In genomic region chr8:92881247-92881646, GRCm38 (mm10) we compare ENCODE assay signal across 26 mouse cellular contexts. TPM values are rescaled to one million over a fixed set of nuclear protein-coding genes. Genes with fewer than 3 reads are reported as not detected.
DNase-seq lines count a peak whose midpoint lies in the region; ATAC-seq and TF ChIP-seq lines count a peak whose summit lies in the region.
"Had no signal": no experiment of that assay in that cellular context is flagged by ENCODE, and none has a peak within 500 bp of the region (broad histone marks: within the 10 kb centered on the region; RNA-seq: fewer than 3 reads in every experiment).

No protein-coding gene starts in this region.

- H3K4me1 ChIP-seq in embryonic facial prominence, embryonic 14.5 days (ENCODE audit: control insufficient read depth, insufficient read depth, low read length), result no peaks in the 10 kb centered on the region
- H3K4me1 ChIP-seq in embryonic facial prominence, embryonic 10.5 days, result no peaks in the 10 kb centered on the region
- no peaks in the 10 kb centered on the region for H3K4me1 ChIP-seq in lung, embryonic 14.5 days (ENCODE audit: insufficient read depth)
- H3K4me1 ChIP-seq: embryonic facial prominence, embryonic 12.5 days; heart, embryonic 10.5 days; hindbrain, embryonic 13.5 days had no signal

- H3K9ac ChIP-seq in embryonic facial prominence, embryonic 14.5 days (ENCODE audit: low read depth, low read length), result no peak overlapping the region
- H3K9ac ChIP-seq in lung, embryonic 14.5 days, result no peak overlapping the region
- H3K9ac ChIP-seq: embryonic facial prominence, embryonic 12.5 days; forebrain, embryonic 13.5 days; forebrain, postnatal 0 days; hindbrain, embryonic 13.5 days had no signal

- no peak for DNase-seq in embryonic facial prominence, embryonic 14.5 days (ENCODE audit: low spot score)
- no peak for DNase-seq in embryonic facial prominence, embryonic 10.5 days (ENCODE audit: low spot score)
- peak; percentile 8 for DNase-seq in lung, embryonic 14.5 days
- no peak for DNase-seq in lung, adult 18-20 months
- no peak for DNase-seq in adrenal gland, postnatal 36 days
- no peak for DNase-seq in cerebellum, postnatal 14 days
- DNase-seq in cerebellum, adult 18-20 months, result no peak
- DNase-seq: adrenal gland, postnatal 10 days; B cell, adult 2 months; cerebellum, adult 11 months; cerebellum, adult 9-11 months; embryo, embryonic 11 days; forebrain, postnatal 0 days; gastrocnemius, adult 2 months; gastrocnemius, postnatal 25 days; heart, adult 18-20 months; heart, postnatal 10 days had no signal

- 33% methylated on average over 4 of the region's 4 CpGs for WGBS in embryonic facial prominence, embryonic 14.5 days
- 46% methylated on average over 4 of the region's 4 CpGs for WGBS in embryonic facial prominence, embryonic 10.5 days
- 57% methylated on average over 4 of the region's 4 CpGs for WGBS in lung, embryonic 14.5 days

- peak; percentile 12; the same call in 1 of the 2 replicates for ATAC-seq in embryonic facial prominence, embryonic 14.5 days (ENCODE audit: low read depth)
- ATAC-seq in lung, embryonic 14.5 days (ENCODE audit: insufficient read depth), result no peak
- peak; percentile 88 for ATAC-seq in megakaryocyte, adult 5-6 weeks (ENCODE audit: poor library complexity, severe bottlenecking)
- ATAC-seq: CD4-positive, CD25-positive, alpha-beta regulatory T cell, adult 4 months; forebrain, embryonic 13.5 days; forebrain, postnatal 0 days; hindbrain, postnatal 0 days had no signal

- no peak overlapping the region for H3K4me3 ChIP-seq in embryonic facial prominence, embryonic 14.5 days (ENCODE audit: low read depth, low read length)
- H3K4me3 ChIP-seq in embryonic facial prominence, embryonic 10.5 days, result no peak overlapping the region
- no peak overlapping the region for H3K4me3 ChIP-seq in lung, embryonic 14.5 days (ENCODE audit: low read depth, low read length)
- H3K4me3 ChIP-seq: embryonic facial prominence, embryonic 12.5 days; forebrain, embryonic 13.5 days; gastrocnemius, adult 2 months; heart, embryonic 10.5 days; hindbrain, embryonic 13.5 days had no signal

- no peak overlapping the region for H3K4me2 ChIP-seq in embryonic facial prominence, embryonic 14.5 days (ENCODE audit: low read depth, low read length)
- H3K4me2 ChIP-seq in lung, embryonic 14.5 days, result no peak overlapping the region
- H3K4me2 ChIP-seq: embryonic facial prominence, embryonic 12.5 days; forebrain, embryonic 13.5 days; hindbrain, embryonic 13.5 days had no signal

- H3K27me3 ChIP-seq in embryonic facial prominence, embryonic 14.5 days (replicated peaks; ENCODE audit: control insufficient read depth, insufficient read depth, low read length), result no peaks in the 10 kb centered on the region
- H3K27me3 ChIP-seq in embryonic facial prominence, embryonic 10.5 days (replicated peaks; ENCODE audit: low read depth, poor library complexity, severe bottlenecking), result no peaks in the 10 kb centered on the region
- H3K27me3 ChIP-seq in lung, embryonic 14.5 days (ENCODE audit: insufficient read depth, low read length), result no peaks in the 10 kb centered on the region
- H3K27me3 ChIP-seq: embryonic facial prominence, embryonic 12.5 days; forebrain, embryonic 13.5 days; hindbrain, embryonic 13.5 days had no signal

- TF ChIP-seq CTCF in lung, embryonic 14.5 days (IDR thresholded peaks at IDR 0.05; ENCODE audit: low read depth), result no peak

- no peak overlapping the region for H3K27ac ChIP-seq in embryonic facial prominence, embryonic 14.5 days (replicated peaks; ENCODE audit: low read depth, low read length)
- no peak overlapping the region for H3K27ac ChIP-seq in embryonic facial prominence, embryonic 10.5 days (replicated peaks)
- no peak overlapping the region for H3K27ac ChIP-seq in lung, embryonic 14.5 days (ENCODE audit: low read depth)
- H3K27ac ChIP-seq: embryonic facial prominence, embryonic 12.5 days; forebrain, embryonic 13.5 days; gastrocnemius, adult 2 months; heart, embryonic 10.5 days; hindbrain, embryonic 13.5 days; hindbrain, postnatal 0 days had no signal

- no peaks in the 10 kb centered on the region for H3K9me3 ChIP-seq in embryonic facial prominence, embryonic 14.5 days (ENCODE audit: control insufficient read depth, low read length)
- no peaks in the 10 kb centered on the region for H3K9me3 ChIP-seq in embryonic facial prominence, embryonic 10.5 days
- H3K9me3 ChIP-seq in lung, embryonic 14.5 days (ENCODE audit: low read depth, low read length), result no peaks in the 10 kb centered on the region
- H3K9me3 ChIP-seq: forebrain, embryonic 13.5 days; heart, embryonic 10.5 days had no signal

- H3K36me3 ChIP-seq in embryonic facial prominence, embryonic 14.5 days (ENCODE audit: control insufficient read depth, insufficient read depth, low read length), result 0 out of 2 replicates have a peak, but pooled peaks cover 4% of the 10 kb centered on the region
- H3K36me3 ChIP-seq in embryonic facial prominence, embryonic 10.5 days (replicated peaks), result peaks cover 8% of the 10 kb centered on the region
- no peaks in the 10 kb centered on the region for H3K36me3 ChIP-seq in lung, embryonic 14.5 days (ENCODE audit: insufficient read depth)
- H3K36me3 ChIP-seq: G1E had no signal

RNA-seq across cellular contexts. Expression of gene Capns2, which starts 20.0 kb away (rescaled TPM):
- polyA plus RNA-seq in embryonic facial prominence, embryonic 14.5 days (2014; fragmentation: Nextera tagmentation; extraction: Ambion mirVana), result 17.6 and 17.9 TPM in 2 replicates
- polyA plus RNA-seq in embryonic facial prominence, embryonic 10.5 days (2016; fragmentation: Nextera tagmentation; extraction: Ambion mirVana), result 0.25 TPM in 1 of 2 replicates, not detected in the other
- polyA plus RNA-seq in lung, embryonic 14.5 days (2014; fragmentation: Nextera tagmentation; extraction: Ambion mirVana), result 0.26 and 1.2 TPM in 2 replicates
- 1.1 and 1.6 TPM in 2 replicates for total RNA-seq in megakaryocyte, adult 5-6 weeks (2015)
- 1.5 and 2.0 TPM in 2 replicates for total RNA-seq in megakaryocyte, adult 5-6 weeks (2017)
- 1 to 10 TPM in 1 of 2 experiments, not detected in 1; 3.5 TPM for total RNA-seq in adrenal gland, postnatal 36 days (2021)
- total RNA-seq: G1E; gastrocnemius, adult 2 months; gastrocnemius, postnatal 25 days; heart, adult 18-20 months; heart, postnatal 10 days; hematopoietic stem cell, adult 5-6 weeks had no signal
- polyA plus RNA-seq: CD4-positive, CD25-positive, alpha-beta regulatory T cell, adult 4 months; forebrain, embryonic 13.5 days; forebrain, postnatal 0 days; G1E; hindbrain, postnatal 0 days had no signal

RNA-seq across cellular contexts. Expression of gene Lpcat2, which starts 26.1 kb away (rescaled TPM):
- polyA plus RNA-seq in embryonic facial prominence, embryonic 14.5 days (2014; fragmentation: Nextera tagmentation; extraction: Ambion mirVana), result 10.2 and 14.1 TPM in 2 replicates
- polyA plus RNA-seq in embryonic facial prominence, embryonic 10.5 days (2016; fragmentation: Nextera tagmentation; extraction: Ambion mirVana), result 3.1 and 4.3 TPM in 2 replicates
- 7.8 and 8.0 TPM in 2 replicates for polyA plus RNA-seq in lung, embryonic 14.5 days (2014; fragmentation: Nextera tagmentation; extraction: Ambion mirVana)
- total RNA-seq in megakaryocyte, adult 5-6 weeks (2015), result 37.9 and 43.7 TPM in 2 replicates
- 32.1 and 39.6 TPM in 2 replicates for total RNA-seq in megakaryocyte, adult 5-6 weeks (2017)
- total RNA-seq in adrenal gland, postnatal 36 days (2021), result 10 to 100 TPM in 1 of 2 experiments, 1 to 10 TPM in 1; 2.7 to 24.5 TPM
- polyA plus RNA-seq: G1E had no signal

RNA-seq across cellular contexts. Expression of gene Mmp2, which starts 54.2 kb away (rescaled TPM):
- polyA plus RNA-seq in embryonic facial prominence, embryonic 14.5 days (2014; fragmentation: Nextera tagmentation; extraction: Ambion mirVana), result 330 and 352 TPM in 2 replicates
- polyA plus RNA-seq in embryonic facial prominence, embryonic 10.5 days (2016; fragmentation: Nextera tagmentation; extraction: Ambion mirVana), result 103 and 120 TPM in 2 replicates
- polyA plus RNA-seq in lung, embryonic 14.5 days (2014; fragmentation: Nextera tagmentation; extraction: Ambion mirVana), result 268 and 283 TPM in 2 replicates
- total RNA-seq in megakaryocyte, adult 5-6 weeks (2015), result not detected in 2 replicates
- not detected in 2 replicates for total RNA-seq in megakaryocyte, adult 5-6 weeks (2017)
- 10 to 100 TPM; 27.3 to 39.8 TPM for total RNA-seq in adrenal gland, postnatal 36 days (2021)
- polyA plus RNA-seq: CD4-positive, CD25-positive, alpha-beta regulatory T cell, adult 4 months; G1E had no signal
